Mouse (Mus musculus): Measurements from ENCODE around the gene Cd6. TPM values are rescaled to one million over a fixed set of nuclear protein-coding genes. Genes with fewer than 3 reads are reported as not detected.

The Cd6 gene
- polyA plus RNA-seq, 1 experiment, result not detected

GRCm38 (mm10) chr19:10790323-10790722 is 39.5 kb downstream of the Cd6 start:
- no peak for TF ChIP-seq GATA1 (IDR thresholded peaks at IDR 0.05; ENCODE audit: low read length)

DNA sequence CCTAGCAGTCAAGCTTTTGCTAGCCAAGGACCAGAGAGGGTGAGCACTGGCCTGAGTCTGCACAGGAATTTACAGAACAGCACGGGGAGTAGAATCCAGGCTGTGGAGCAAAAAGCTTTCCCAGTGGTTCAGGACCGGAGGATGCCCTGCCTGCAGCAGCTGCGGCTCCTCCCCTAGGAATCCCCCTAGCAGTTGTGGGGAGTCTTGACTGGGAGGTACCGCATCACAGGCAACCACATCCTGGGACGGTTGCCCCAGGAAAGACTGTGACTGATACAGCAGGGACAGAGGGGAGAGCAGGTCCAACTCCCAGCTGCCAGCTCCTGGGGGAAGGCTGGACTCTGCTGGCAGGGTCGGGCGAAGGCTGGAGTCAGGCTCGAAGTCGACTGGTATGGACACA is 41.6 kb downstream of the Cd6 start:
- TF ChIP-seq GATA1 (IDR thresholded peaks at IDR 0.05; ENCODE audit: low read length), result no peak

GRCm38 (mm10) chr19:10787406-10787805 is 42.5 kb downstream of the Cd6 start:
- no peak for TF ChIP-seq GATA1 (IDR thresholded peaks at IDR 0.05; ENCODE audit: low read length)

DNA sequence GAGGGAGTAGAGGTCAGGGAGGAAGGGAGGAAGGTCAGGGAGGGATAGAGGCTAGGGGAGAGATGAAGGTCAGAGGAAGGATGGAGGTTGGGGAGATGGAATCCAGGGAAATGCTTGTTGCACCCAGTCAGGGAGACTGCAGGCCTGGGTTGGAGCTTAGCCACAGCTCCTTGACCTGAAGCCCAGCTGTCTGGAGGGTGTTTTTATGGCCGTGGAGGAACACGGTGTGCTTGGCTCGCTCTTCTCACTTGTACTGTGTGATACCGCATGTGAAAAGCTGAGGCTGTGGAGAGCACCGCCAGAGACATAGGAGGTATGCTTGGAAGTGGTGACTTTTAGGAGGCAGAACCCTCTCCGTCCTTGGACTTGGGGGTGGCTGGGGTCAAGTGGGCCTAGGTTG is 43.1 kb downstream of the Cd6 start:
- no peak for TF ChIP-seq GATA1 (IDR thresholded peaks at IDR 0.05; ENCODE audit: low read length)

DNA sequence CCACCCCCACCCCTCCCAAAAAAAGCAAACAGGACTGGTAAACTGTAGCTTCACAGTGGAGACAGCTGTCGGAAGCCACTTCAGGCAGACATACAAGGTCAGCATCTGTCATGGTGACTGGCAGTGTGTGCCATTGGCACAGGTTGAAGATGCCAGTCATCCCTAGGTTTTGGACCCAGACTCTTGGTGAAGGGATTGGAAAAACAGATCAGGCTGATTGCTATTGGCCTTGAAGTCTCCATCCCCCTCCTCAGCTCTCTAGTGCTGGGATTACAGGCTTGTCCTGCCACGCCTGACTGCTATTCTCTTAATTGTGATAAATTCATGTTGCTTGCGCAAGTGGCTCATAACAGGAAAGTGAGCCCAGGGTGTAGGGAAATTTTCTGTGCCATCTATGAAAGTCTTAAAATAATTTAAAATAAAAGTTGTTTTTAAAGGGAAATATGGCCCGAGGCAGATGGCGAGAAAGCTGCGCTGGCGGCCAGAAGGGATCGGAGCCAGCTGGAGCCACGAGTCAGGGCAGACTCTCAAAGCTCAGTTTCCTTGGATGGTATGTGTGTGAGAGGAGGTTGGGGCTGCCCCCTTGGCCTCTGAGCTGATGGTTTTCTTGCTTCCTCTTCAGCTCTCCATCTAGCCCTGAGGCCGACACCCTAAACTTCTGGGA is 44.9 kb downstream of the Cd6 start:
- no peak for TF ChIP-seq GATA1 (IDR thresholded peaks at IDR 0.05; ENCODE audit: low read length)

DNA sequence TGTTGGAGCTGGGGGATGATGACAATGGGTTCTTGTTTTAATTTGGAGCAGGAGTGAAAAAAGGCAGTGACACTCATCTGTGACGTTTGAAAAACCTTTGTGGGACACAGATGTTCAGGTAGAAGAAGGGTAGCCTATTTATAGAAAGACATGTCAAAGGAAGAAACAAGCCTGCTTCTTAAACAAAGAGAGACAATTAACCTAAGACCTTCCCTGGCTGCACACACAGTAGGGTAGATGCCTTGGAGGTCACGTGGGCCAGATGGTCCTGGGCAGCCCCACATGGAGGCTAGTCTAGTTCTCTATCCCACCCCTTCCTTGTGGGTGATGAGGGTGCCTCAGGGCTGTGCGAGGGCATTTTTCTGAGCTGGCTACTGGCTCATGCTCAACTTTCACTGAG is 45.8 kb downstream of the Cd6 start:
- no peak for TF ChIP-seq GATA1 (IDR thresholded peaks at IDR 0.05; ENCODE audit: low read length)

DNA sequence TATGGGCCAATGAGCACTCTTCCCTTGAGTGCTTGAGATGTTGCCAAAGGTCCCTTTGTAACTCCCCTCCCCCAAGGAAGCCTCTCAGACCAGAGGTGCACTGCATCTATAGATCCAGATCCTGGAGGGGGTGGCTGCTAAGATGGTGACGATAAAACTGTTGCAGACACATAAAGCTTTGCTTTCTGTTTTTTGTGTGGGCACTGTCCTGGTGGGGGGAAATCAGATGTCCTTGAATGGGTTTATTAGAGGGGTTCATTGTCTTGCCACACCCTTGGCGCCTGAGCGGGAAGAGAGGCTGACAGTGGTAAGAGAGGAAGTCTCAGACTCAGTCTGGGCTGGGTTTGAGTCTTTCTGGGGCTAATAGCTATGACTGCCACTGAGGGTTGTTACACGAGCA is 46.7 kb downstream of the Cd6 start:
- no peak for TF ChIP-seq GATA1 (IDR thresholded peaks at IDR 0.05; ENCODE audit: low read length)

GRCm38 (mm10) chr19:10781641-10782040 is 48.2 kb downstream of the Cd6 start:
- no peak for TF ChIP-seq GATA1 (IDR thresholded peaks at IDR 0.05; ENCODE audit: low read length)

DNA sequence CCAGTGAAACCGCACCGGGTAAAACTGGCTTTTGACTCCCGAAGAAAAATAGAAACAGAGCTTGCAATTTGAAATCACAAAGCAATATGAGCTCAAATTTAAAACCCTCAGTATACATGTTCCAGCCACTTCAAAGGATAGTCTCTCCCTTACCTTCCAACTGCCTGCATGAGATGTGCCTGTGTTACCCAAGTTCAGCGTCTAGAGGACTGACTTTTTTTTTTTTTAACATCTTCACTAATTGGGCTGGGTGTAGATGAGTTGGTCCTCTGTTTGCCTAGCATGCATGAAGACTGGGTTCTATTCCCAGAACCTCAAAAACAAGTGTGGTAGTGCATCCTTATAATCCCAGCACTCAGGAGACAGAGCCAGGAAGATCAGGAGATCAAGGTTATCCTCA is 53.0 kb downstream of the Cd6 start:
- no peak for TF ChIP-seq GATA1 (IDR thresholded peaks at IDR 0.05; ENCODE audit: low read length)

GRCm38 (mm10) chr19:10774141-10774540 is 55.7 kb downstream of the Cd6 start:
- no peak for TF ChIP-seq GATA1 (IDR thresholded peaks at IDR 0.05; ENCODE audit: low read length)

GRCm38 (mm10) chr19:10773384-10773783 is 56.5 kb downstream of the Cd6 start:
- TF ChIP-seq GATA1 (IDR thresholded peaks at IDR 0.05; ENCODE audit: low read length), result no peak

GRCm38 (mm10) chr19:10772866-10773265 is 57.0 kb downstream of the Cd6 start:
- TF ChIP-seq GATA1 (IDR thresholded peaks at IDR 0.05; ENCODE audit: low read length), result no peak

DNA sequence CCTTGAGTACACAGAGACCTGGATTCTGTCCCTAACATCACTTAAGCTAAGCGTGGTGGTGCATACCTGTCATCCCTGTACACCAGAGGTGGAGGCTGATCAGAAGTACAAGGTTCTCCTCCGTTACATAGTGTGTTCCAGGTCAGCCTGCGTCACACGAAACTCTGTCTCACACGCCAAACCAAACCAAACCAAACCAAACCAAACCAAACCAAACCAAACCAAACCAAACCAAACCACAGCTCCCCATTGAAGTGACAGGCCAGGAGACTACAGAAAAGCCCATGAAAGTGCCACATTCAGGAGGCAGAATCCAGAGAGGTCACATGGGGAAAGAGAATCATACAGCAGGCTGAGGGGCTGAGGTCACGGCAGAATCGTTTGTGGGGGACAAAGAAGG is 57.9 kb downstream of the Cd6 start:
- TF ChIP-seq GATA1 (IDR thresholded peaks at IDR 0.05; ENCODE audit: low read length), result no peak

DNA sequence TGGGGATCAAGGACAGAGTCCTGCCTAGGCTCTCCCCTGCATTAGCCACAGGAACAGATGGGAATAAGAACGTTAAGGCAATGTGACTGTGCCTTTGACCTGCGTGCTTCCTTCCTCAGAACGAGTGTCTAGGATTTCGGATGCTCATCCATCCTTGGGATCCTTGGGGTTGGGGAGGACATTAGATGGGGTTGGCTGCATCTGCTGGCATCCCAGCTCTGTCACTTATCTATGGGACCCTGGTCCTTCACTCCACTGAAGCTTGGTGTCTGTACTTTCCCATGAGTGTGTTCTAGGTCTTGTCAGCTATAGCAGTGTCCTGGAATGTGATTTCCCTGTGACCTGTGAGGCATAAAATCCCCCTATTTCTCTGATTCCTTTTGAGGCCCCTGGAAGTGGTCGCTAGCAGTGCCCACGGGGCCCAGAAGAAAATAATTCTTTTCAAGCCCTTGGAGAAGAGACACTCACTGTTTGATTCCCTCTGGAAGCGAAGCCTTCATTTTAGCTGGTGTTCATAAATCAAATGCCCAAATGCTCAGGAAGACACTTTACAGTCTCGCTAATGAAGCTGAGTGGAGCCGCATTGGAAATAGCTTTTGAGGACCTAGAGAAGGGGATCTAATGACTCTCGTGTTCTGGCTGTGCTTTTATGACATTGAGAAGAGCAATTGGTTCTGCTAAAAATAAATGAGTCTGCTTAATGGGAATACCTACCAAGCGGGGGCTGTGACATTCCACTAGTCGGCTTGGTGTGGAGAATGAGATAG is 60.2 kb downstream of the Cd6 start:
- no peak for TF ChIP-seq GATA1 (IDR thresholded peaks at IDR 0.05; ENCODE audit: low read length)

DNA sequence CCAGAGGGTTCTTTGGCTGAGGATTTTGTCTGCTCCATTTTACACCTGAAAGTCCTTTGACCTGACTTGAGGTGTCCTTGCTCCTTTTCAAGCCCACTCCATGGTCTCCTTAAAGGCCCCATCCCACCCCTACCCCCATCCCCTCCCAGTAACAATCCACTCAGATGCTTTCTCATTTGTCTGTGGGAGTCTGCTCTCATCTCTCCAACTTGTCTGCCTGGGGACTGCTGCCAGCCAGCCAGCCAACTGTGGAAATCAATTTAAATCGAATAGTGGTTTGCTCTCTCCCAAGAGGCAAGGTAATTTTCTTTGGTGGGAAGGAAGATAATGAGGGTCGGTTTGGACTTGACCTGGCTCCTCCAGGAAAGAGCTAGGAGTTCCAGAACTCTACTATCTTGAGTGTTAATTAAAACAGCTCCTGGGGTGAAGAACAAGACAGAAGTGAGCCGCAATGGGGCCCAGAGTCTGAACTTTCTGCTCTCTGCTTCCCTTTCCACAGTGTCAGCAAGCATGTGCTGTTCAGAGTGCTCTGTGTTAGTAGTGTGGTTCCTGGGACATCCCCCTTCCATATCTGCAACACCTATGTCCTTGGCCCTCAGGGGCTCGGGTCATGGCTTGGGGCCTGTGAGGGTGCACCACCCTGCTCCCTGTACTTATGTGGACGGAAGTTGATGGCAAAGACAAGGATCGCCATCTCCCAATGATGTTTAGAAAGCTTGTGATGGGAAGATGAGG is 61.0 kb downstream of the Cd6 start:
- no peak for TF ChIP-seq GATA1 (IDR thresholded peaks at IDR 0.05; ENCODE audit: low read length)

DNA sequence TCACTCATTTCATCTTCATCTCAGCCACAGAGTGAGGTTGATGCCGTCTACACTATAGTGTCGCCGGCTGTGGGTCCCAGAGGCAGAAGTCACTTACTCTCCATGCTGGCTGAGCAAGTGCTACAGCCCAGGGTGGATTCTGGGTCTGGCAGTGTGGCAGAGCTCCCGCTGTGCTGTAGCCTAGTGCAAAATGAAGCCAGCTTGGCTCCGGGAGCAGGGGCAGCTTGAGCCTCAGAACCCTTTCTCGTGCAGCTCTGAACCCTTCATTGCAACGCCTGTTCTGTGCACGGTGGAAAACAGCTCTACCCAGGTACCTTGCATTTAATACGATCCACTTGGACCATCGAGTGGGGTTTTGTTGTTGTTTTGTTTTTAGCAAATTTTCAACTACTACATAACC is 62.2 kb downstream of the Cd6 start:
- no peak for TF ChIP-seq GATA1 (IDR thresholded peaks at IDR 0.05; ENCODE audit: low read length)

Data from G1E-ER4 (cell line).